Mouse (Mus musculus) olfactory bulb, adult 2 months (tissue): ENCODE measurements around the gene Tacc3.

ENCODE experiments used
- CTCF ChIP-seq: fragments of 200-500 bp; IDR thresholded peaks from 2 replicates; pipeline ENCODE4 v1.5.1; 2012; ENCODE audit warnings: low read depth, mild to moderate bottlenecking, low read length, moderate library complexity; ENCODE audit not compliant: insufficient read depth
- POLR2A ChIP-seq: fragments of 200-500 bp; IDR thresholded peaks from 2 replicates; pipeline ENCODE4 v1.6.1; 2012; ENCODE audit warnings: mild to moderate bottlenecking, low read depth, low read length, moderate library complexity; ENCODE audit not compliant: insufficient read depth

DNA sequence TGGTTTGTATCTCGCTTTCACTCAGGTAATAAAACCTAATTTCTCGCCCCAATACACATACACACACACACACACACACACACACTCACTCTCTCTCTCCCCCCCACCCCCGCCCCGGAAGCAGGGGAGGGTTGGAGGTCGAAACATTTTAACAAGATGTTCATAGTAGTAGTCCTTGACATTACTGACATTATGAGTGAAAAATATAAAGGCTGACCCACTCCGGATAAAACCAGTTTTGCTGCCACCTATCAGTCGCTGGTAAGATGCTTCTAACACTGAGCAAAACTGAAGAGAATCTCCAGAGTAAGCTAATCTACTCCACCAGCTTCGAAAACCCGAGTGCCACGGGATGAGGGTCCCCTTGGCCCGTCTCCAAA is 6.4 kb upstream of the Tacc3 start:
- TF ChIP-seq CTCF (no peak), POLR2A (no peak)
